Mouse (Mus musculus) brain, embryonic 14.5 days (tissue): Measurements from ENCODE around the gene Lyrm1.

Experiments
- CTCF ChIP-seq: fragments of 200-500 bp; IDR thresholded peaks from 2 replicates; pipeline ENCODE4 v1.5.1; 2012; ENCODE audit warnings: inconsistent platforms, mild to moderate bottlenecking, moderate library complexity, borderline replicate concordance; ENCODE audit not compliant: insufficient read depth, insufficient read length; ENCODE audit errors: extremely low read depth
- POLR2A ChIP-seq: fragments of 200-500 bp; IDR thresholded peaks from 2 replicates; pipeline ENCODE4 v1.6.1; 2012; ENCODE audit warnings: mild to moderate bottlenecking, inconsistent platforms, borderline replicate concordance; ENCODE audit not compliant: poor library complexity, insufficient read depth, insufficient read length, severe bottlenecking; ENCODE audit errors: extremely low read depth

- no peak for TF ChIP-seq CTCF
- TF ChIP-seq POLR2A: no peak
Measured at GRCm38 (mm10) chr7:119861335-119862091, 34.1 kb upstream of the Lyrm1 start.
